Mouse (Mus musculus) heart, adult 9 months (tissue): ENCODE results near the gene Tspan18.
A peak's percentile ranks its signal among the peaks of the same experiment; 100 is the strongest.

Source experiments
- DNase-seq, 2 experiments: peaks; one replicate each; pipeline ENCODE4 v3.0.0; 2022; ENCODE audit warnings: low spot score in 2 of 2

Gene Tspan18

GRCm38 (mm10) chr2:93187323-93187996 lies 146.8 kb downstream of the Tspan18 start, which contains the start of gene Trp53i11:
Gene Trp53i11, plus strand, starts transcription at chr2:93187548.
- DNase-seq, result peak; percentile 87 to 90

DNA sequence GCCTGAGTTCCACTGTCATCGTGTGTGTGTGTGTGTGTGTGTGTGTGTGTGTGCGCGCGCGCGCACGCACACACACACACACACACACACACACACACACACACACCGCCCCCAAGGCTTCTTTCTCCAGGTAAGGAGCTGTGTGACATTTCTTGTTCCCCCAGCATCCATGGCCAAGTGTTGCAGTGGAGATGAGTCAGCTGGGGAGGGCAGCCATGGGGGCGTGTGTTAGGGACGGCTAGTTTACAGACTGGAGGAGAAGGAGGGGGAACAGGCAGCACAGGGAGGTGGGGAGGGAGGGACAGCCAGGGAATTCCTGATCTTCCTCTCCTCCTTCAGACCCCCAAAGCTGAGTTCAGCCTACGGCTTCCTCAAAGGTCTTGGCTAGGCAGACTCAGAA lies 151.4 kb downstream of the Tspan18 start:
- no peak for DNase-seq

GRCm38 (mm10) chr2:93180077-93180844 lies 154.0 kb downstream of the Tspan18 start:
- DNase-seq, result peak in 1 of 2 experiments; percentile 33

DNA sequence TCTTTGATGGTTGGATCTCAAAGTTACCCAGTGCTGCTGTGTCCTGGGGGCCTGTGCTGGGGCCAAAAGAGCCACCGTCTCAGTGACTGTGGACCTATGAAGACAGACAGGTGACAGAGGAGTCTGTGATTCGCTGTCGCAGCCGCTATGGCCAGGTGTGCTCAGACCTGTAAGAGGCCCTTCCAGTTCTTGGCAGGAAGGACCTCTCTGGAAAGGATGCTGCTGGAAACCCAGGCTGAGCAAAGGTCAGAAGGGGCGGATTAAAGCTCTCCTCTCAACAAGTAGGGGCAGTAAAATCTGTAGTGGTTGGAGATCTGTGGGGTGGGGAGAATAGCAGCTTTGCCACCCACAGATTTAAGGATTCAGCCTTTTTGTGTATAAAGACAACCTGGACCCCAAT lies 154.7 kb downstream of the Tspan18 start:
- no peak for DNase-seq

DNA sequence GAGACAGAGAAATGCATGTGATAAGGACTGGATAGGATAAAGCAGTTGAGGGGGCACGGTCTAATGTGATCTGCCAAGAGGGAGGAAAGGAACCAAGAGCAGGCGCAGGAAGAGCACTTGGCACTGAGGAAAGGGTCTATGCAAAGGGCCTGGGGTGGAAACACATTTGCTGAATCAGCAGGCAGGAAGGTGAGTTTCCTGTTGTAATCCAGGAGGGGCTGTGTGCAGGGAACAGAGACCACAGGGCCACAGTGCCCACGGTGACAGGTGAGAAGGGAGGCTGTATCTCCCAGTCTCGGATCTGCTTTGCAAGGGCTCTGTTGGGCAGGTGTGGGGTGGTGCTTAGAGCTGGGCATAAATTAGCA lies 156.0 kb downstream of the Tspan18 start:
- DNase-seq, result no peak

DNA sequence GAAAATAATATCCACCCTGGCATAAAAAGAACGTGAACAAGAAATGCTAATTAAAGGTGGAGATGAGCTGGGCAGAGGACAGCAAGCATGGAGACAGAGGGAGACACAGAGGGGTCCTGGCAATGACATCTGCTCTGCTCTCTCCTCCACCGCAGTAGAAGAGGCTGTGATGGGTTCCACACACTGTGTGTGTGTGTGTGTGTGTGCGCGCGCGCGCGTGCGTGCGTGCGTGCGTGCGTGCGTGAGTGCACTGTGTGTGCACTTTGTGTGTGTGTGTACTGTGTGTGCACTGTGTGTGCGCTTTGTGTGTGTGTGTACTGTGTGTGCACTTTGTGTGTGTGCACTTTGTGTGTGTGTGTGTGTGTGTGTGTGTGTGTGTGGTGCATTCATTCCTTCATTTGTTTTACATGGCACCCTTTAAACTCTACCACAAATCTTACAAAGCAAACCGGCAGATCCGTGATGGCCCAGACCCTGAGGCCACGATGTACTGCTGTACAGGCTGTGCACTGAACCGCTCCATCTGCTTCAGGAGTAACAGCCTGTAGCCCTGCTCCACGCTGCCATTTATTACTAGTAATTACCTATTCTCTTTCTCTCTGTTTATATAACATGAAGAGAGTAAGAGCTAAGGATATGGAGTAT lies 156.5 kb downstream of the Tspan18 start:
- DNase-seq, result no peak

DNA sequence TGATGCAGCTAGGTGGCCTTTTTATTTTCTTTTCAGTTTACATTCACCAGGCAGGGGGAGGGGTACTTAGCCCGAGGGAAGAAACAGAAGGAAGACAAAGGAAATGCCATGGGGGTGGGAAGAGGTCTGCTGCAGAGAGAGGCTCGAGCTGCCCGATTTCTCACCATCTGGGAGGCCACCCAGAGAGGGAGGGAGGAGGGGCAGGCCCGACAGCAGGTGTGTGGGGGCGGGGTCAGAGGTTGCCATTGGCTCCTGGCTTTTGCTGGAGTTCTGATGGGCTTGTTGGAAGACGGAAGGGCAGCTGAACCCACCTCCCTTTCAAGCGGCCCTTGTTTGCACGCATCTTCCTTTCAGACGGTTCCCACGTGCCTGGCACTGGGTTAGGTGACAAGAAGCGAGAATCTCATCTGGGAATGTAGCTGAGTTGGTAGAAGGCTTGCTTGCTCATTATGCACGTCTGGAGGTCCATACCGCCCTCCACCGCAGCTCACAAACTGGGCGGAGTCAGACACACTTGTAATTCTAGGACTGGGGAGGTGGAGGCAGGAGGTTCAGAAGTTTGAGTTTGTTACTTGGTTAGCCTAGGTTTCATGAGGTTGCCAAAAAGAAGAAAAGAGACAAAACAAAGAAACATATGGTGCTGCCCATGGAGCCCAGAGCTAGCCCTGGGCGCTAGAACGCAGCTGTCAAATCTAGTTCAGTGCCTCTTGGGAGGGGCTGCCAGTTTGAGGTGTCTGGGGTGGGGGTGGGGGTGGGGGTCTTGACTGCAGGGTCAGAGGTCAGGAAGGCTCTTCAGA lies 157.2 kb downstream of the Tspan18 start:
- no peak for DNase-seq

DNA sequence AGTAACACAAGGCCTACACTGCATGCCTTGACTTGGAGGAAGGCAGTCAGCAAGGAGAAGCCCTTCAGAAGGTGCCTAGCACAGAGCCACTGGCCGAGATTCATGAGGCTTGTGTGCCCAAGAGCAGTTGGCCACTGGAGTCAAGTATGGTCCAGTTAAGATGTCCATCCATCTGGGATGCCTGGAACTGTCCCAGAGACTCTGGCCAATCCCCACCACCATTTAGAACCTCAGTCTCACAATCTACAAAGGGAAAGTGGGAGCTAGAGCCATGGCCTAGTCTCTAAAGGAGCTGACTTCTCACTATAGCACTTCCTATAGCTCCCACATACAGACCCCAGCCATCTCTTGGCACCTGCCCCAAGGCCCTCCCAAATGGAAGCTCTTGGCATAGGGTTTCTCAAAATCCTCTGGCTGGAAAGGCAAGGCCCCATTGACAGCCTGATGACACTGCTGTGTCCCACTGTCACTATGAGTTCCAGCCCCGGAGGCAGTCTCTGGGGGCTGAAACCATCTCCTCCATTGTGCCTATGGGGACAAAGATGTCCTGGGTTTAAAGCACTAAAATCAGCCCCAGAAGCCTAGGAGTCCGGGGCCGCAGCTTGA lies 158.0 kb downstream of the Tspan18 start:
- DNase-seq, result no peak

- DNase-seq, result no peak
These were observed 158.6 kb downstream of the Tspan18 start for GRCm38 (mm10) chr2:93175721-93176120.

GRCm38 (mm10) chr2:93175278-93175677 lies 159.0 kb downstream of the Tspan18 start:
- DNase-seq, result peak; percentile 44 to 66

DNA sequence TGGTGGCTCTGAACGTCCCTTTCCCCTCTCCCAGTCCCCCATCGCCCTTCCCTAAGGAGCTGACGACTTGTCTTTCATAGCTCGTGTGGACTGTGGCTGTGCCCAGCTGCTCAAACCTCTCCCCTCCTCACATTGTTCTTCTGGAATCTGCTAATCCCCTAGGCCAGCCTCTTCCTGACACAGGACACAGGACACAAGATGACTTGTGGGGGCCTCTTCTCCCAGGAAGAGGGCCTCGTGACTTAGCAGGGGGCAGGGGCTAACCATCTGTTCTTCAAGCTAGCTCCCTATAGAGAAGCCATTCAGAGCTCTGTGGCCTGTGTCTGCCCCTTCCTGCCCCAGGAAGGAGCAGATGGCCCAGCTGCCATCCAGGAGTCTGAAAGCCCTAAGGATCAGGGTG lies 160.1 kb downstream of the Tspan18 start:
- DNase-seq, result no peak

- no peak for DNase-seq
These were observed 161.8 kb downstream of the Tspan18 start for GRCm38 (mm10) chr2:93172460-93172859.

DNA sequence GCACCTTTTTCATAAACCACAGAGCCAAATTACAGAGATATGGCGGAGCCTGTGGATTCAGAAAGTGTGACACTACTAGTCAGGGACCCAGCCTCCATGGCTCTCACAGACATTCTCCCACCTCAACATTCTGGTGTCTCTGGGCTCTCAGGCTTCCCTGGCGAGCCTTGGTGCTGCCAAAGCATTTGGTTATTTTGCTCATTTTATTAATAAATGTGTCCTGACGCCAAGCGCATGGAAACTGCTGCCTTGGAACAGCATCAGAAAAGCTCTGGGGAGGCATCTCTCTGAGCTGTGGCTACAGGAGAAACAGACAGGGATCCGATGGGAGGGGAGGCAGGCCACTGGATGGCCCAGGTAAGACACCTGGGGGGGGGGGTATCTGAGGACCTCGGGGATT lies 162.4 kb downstream of the Tspan18 start:
- DNase-seq, result no peak

- no peak for DNase-seq
These were observed 163.5 kb downstream of the Tspan18 start for GRCm38 (mm10) chr2:93170845-93171200.

GRCm38 (mm10) chr2:93170156-93170844 lies 164.0 kb downstream of the Tspan18 start:
- no peak for DNase-seq

- peak in 1 of 2 experiments; percentile 50 for DNase-seq
These were observed 167.4 kb downstream of the Tspan18 start for GRCm38 (mm10) chr2:93166734-93167406.

DNA sequence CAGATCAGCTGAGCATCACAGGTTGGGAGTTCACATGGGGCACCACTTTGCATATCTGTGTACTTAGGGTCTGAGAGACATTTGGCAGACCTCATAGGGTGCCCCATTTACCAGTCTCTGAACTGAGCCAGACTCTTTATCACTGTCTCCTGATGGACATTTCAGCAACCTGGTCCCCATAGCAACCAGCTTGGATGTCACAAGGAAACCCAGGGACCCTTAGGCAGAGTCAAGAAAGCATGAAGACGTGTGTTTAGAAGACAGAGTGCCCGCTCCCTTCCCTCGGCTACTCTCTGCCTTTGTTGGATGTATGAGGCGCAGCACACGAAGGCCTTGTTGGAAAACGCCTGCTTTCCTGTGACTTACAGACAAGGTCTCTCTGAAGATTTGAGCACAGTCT lies 168.0 kb downstream of the Tspan18 start:
- no peak for DNase-seq

- no peak for DNase-seq
These were observed 170.5 kb downstream of the Tspan18 start for GRCm38 (mm10) chr2:93163750-93164335.

GRCm38 (mm10) chr2:93163317-93163716 lies 171.0 kb downstream of the Tspan18 start:
- no peak for DNase-seq

GRCm38 (mm10) chr2:93162791-93163190 lies 171.5 kb downstream of the Tspan18 start:
- DNase-seq, result peak; percentile 54 to 73
